Mouse (Mus musculus) neutrophil, adult 65 days (primary cell): ENCODE results near the gene Paqr4. TPM values are rescaled to one million over a fixed set of nuclear protein-coding genes. Genes with fewer than 3 reads are reported as not detected.

Experiments
- total RNA-seq: library from RNA; stranded (reverse); gene quantifications from 2 replicates; pipeline ENCODE4 v1.2.4, GENCODE M21; 2023

Paqr4 gene
- total RNA-seq, result 2.1 and 2.5 TPM in 2 replicates

DNA sequence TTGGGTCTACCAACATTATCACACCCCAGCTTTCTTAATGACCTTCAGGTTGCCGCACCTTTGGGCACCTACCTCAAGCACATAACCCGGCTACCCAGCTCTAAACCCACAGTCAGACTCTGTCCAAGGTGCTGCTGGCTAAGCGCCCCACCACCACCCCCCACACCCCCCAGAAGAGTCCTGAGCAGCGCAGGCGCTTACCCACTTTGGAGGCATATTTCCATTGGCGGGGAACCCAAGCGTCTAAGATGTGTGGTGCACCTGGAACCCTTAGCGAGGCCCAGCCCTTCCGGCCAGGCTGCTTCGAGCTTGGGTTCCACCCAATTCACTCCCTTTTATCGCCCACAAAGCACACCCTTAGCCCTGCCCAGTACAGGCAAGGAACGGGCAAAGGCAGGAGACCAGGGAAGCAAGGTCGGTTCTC is at the start of gene Paqr4:
TSS of gene Paqr4 (minus strand) at position 270 of the 424 bp plus-strand sequence.

DNA sequence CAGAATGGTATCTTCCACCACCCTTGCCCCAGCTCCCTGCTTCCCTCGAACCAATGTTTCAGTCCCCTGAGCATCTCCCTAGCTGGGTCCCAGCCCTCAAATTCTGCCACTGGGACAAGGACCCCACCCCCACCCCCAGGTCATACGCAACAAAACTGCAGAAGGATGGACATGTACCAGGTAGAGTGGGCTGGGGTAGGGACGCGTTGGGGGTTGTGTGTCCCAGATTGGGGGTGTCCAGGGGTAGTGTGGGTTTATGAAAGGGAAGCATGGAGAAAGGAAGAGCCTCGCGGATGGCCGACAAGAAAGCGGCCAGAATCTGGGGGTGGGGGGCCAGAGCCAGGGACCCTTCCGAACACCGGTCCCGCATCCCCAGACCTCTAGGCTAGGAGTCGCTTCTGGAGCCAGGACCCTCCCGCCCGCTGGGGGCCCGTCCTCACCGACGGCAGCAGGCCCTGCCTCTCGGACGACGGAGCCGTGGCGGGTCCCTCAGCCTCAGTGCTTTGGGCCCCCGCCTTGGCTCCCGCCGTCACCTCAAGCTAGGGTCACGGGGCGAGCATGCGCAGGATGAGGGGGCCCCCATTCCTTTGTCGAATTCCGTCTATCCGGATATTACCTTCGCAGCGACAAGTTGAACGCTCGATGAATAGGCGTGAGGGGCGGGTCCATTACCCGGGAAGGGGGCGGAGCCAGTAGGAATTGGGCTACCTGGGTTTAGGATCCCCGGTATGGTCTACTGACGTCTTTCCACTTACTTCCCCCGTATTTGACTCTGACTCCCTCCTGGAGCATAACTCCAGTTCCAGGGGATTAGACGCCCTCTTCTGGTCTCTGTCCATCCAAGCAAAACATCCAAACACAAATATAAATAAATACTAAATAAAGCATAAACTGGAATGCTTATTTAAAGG is 45.1 kb upstream of the Paqr4 start, which contains the start of gene Flywch2:
TSS of gene Flywch2 (minus strand) at position 521 of the 911 bp plus-strand sequence.

DNA sequence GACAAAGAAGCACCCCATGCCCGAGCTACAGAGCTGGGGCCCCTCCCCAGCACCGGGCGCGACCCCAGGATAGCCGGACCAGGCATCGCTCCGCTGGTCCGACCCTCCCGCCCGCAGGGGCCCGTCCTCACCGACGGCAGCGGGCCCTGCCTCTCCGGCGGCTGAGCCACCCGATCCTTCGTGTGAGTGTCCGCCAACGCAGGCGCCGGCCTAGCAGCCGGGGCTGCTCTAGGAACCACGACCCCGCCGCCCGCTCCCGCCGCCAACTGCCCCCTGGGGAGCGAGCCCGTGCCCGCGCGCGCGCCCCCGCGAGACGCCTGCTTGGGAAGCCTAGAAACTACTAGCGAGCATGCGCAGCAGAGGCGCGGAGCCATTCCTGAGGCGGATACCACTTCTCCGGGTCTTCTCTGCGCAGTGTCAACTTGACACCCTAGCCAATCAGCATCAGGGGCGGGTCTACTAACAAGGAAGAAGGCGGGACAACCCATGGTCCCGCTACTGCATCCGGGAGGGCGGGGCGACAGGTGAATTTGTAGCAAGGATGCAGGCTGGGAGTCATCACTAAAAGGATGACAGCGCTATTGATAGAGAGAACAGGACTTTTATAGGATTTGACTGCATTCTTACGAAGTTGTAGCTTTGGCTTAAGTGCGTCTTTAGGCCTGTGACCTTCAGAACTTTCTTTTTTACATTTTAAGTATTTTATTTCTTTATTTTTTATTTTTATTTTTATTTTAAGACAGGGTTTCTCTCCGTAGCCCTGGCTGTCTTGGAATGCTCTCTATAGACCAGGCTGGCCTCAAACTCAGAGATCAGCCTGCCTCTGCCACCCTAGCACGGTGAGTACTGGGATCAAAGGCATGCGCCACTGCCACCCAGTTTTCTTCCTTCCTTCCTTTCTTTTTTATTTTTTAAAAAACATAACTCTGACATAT is 30.9 kb upstream of the Paqr4 start, which contains the start of gene Flywch1:
TSS of gene Flywch1 (minus strand) at position 319 of the 935 bp plus-strand sequence.

DNA sequence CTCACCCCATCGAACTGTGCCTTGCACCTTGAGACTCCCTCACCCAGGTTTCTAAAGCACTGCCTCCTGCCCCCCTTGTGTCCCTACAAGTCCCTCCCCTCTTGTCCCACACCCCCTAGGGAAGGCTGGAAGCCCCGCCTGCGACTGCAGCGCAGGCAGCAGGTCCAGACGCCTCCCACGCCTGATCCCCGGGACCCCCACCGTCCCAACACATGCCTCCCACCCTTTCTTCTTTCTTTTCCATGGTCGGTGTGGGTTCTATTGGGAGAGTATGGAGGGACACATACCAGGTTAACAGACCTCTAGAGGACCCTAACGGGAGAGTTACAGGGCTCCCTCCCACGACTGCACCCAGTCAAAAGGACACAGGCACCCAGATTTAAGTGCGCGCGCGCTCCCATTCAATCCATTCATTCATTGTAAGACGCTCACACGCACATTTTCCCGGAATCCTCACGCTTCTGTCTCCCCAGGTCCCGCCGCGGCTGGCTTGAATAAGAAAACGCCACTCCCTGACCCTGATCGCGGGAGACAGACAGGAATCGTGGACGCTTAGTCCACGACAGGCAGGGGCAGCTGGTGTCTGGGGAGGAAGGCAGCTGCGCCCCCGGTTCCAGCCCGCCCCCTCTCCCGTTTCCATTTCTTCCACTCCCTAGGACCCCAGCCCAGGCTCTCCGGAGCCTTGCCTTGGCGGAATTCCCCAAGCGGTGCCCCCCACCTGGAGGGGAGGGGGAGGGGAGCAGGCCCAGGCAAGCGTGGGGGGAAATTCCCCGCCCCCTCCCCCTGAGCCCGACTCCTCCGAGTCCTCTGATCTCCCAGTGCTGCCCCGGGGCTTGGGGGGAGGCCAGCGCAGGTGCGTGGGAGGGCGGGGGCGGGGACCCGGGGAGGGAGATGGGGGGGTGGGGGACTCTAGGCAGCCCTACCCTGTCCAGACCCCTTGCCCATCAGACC is 4.9 kb upstream of the Paqr4 start, which contains the start of gene Kremen2:
TSS of gene Kremen2 (minus strand) at position 533 of the 951 bp plus-strand sequence.

DNA sequence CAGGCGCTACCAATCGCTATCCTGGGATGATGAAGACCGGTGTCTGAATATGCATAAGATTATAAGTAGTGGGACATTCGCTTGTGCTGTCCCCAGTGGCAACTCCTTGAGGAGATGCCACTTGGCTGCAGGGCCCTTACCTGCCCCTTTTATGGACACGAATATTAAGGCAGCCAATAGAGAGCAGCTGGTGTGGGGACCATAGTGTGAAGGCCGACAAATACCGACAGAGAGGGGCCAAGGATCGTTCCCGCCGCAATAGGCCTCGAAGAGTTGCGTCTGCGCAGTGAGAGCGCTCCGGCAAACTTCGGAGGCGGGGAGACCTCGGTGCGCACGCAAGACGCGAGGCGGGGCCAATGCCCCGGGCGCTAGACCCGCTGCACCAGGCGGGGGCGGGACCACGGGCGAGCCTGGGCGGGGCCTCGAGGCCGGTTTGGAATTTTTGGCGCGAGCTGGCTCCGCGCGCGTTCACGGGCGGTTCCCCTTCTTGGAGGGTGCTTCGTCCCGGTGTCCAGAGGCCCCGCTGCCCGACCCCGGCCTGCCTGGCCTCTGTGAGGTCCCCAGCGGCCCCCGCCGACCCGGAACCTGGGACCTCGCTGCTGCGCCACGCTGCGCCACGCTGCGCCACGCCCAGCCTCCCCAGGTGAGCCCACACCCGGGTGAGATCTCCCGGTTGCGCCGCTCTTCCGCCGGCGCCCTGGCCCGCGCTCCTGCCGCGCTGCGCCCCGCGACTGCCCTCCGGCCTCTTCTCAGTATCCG is 14.5 kb downstream of the Paqr4 start, which contains the start of gene Pkmyt1:
TSS of gene Pkmyt1 (plus strand) at position 338 of the 759 bp plus-strand sequence.

DNA sequence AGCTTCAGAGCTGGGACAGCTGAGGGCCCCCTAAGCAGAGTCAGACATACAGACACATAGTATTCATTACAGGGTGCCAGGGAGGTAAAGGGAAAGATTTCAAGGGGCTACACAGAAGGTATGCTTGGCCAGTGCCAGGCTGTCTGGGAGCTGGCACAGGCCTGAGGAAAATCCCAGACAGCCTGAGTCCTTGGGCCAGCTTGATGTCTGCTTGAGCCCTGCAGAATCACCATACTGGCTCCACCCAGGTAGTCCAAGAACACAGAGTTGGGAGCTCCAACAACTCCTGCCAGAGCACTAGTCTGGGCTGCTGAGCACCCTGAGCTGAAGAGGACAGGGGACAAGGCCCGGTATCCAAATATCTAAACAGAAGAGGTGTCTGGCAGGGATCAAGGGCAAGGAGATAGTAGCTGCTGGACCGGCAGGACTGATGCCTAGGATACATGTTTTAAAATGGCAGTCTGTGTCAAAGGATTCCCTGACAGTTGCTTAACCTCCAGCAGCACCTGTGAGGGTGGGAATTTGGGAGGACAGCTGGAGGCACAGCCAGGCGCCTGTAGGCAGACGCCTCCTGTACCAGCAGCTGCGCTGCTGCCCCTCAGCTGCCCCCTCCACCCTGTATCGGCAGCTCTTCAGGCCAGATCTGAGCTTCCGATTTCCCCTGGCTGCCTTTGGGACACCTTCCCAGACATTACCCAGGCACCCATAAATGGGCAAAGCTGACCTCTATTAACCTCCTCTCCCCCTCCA is 18.1 kb downstream of the Paqr4 start, which contains the start of gene 1520401A03Rik:
TSS of gene 1520401A03Rik (minus strand) at position 408 of the 750 bp plus-strand sequence.

Other genes starting within 250 kb of the Paqr4 start
- 1.4 and 2.5 TPM in 2 replicates for gene Zfp213, start 176.6 kb downstream of the Paqr4 start, total RNA-seq
- gene Zfp13, start 141.4 kb downstream of the Paqr4 start, total RNA-seq, result not detected in 2 replicates
- 0.27 TPM in 1 of 2 replicates, not detected in the other for gene Zscan10, start 140.0 kb downstream of the Paqr4 start, total RNA-seq
- 177 and 198 TPM in 2 replicates for gene Mmp25, start 95.6 kb downstream of the Paqr4 start, total RNA-seq
- gene Bicdl2, start 80.4 kb downstream of the Paqr4 start, total RNA-seq, result 2.2 and 2.5 TPM in 2 replicates
- gene Hcfc1r1, start 67.3 kb downstream of the Paqr4 start, total RNA-seq, result 50.8 and 57.7 TPM in 2 replicates
- 14.7 and 18.6 TPM in 2 replicates for gene Thoc6, start 67.0 kb downstream of the Paqr4 start, total RNA-seq
- 12.7 and 14.8 TPM in 2 replicates for gene Tnfrsf12a, start 63.4 kb downstream of the Paqr4 start, total RNA-seq
- gene Cldn6, start 61.6 kb downstream of the Paqr4 start, total RNA-seq, result not detected in 2 replicates
- not detected in 2 replicates for gene Cldn9, start 56.8 kb downstream of the Paqr4 start, total RNA-seq
- gene 1520401A03Rik, start 18.1 kb downstream of the Paqr4 start, total RNA-seq, result 0.28 TPM in 1 of 2 replicates, not detected in the other
- gene Pkmyt1, start 14.5 kb downstream of the Paqr4 start, total RNA-seq, result 39.1 and 51.5 TPM in 2 replicates
- not detected in 2 replicates for gene Kremen2, start 5.0 kb upstream of the Paqr4 start, total RNA-seq
- gene Flywch1, start 30.7 kb upstream of the Paqr4 start, total RNA-seq, result 6.7 and 7.9 TPM in 2 replicates
- gene Flywch2, start 45.2 kb upstream of the Paqr4 start, total RNA-seq, result not detected in 2 replicates
- gene Srrm2, start 49.7 kb upstream of the Paqr4 start, total RNA-seq, result 630 and 877 TPM in 2 replicates
- gene Elob, start 88.3 kb upstream of the Paqr4 start, total RNA-seq, result 121 and 182 TPM in 2 replicates
- not detected in 2 replicates for gene Prss33, start 95.2 kb upstream of the Paqr4 start, total RNA-seq
- not detected in 2 replicates for gene Prss32, start 103.0 kb upstream of the Paqr4 start, total RNA-seq
- not detected in 2 replicates for gene Prss41, start 103.3 kb upstream of the Paqr4 start, total RNA-seq
- not detected in 2 replicates for gene Prss21, start 127.2 kb upstream of the Paqr4 start, total RNA-seq
- gene Dcpp1, start 140.0 kb upstream of the Paqr4 start, total RNA-seq, result not detected in 2 replicates
- not detected in 2 replicates for gene Dcpp2, start 140.0 kb upstream of the Paqr4 start, total RNA-seq
- not detected in 2 replicates for gene Dcpp3, start 176.6 kb upstream of the Paqr4 start, total RNA-seq
- gene Sbp, start 200.8 kb upstream of the Paqr4 start, total RNA-seq, result not detected in 2 replicates
- gene Sbpl, start 214.4 kb upstream of the Paqr4 start, total RNA-seq, result not detected in 2 replicates
- gene Prss30, start 239.7 kb upstream of the Paqr4 start, total RNA-seq, result not detected in 2 replicates